Mouse (Mus musculus) megakaryocyte-erythroid progenitor cell, adult 5 weeks (primary cell): Measurements from ENCODE around the gene Myod1. TPM values are rescaled to one million over a fixed set of nuclear protein-coding genes. Genes with fewer than 3 reads are reported as not detected.

Source experiments
- polyA plus RNA-seq: library from polyadenylated mRNA; stranded (reverse); fragments of >175 nt; gene quantifications from 2 replicates; pipeline ENCODE4 v1.2.3, GENCODE M21; 2012

The Myod1 gene
- not detected in 2 replicates for polyA plus RNA-seq

DNA sequence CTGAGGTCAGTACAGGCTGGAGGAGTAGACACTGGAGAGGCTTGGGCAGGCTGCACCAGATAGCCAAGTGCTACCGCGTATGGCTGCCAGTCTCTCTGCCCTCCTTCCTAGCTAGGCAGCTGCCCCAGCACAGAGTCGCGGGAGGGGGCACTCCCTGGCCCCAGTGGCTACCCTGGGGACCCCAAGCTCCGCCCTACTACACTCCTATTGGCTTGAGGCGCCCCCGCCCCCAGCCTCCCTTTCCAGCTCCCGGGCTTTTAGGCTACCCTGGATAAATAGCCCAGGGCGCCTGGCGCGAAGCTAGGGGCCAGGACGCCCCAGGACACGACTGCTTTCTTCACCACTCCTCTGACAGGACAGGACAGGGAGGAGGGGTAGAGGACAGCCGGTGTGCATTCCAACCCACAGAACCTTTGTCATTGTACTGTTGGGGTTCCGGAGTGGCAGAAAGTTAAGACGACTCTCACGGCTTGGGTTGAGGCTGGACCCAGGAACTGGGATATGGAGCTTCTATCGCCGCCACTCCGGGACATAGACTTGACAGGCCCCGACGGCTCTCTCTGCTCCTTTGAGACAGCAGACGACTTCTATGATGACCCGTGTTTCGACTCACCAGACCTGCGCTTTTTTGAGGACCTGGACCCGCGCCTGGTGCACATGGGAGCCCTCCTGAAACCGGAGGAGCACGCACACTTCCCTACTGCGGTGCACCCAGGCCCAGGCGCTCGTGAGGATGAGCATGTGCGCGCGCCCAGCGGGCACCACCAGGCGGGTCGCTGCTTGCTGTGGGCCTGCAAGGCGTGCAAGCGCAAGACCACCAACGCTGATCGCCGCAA lies at the start of gene Myod1:
Myod1 (plus strand) TSS at position 303 of the 836 bp plus-strand sequence.

DNA sequence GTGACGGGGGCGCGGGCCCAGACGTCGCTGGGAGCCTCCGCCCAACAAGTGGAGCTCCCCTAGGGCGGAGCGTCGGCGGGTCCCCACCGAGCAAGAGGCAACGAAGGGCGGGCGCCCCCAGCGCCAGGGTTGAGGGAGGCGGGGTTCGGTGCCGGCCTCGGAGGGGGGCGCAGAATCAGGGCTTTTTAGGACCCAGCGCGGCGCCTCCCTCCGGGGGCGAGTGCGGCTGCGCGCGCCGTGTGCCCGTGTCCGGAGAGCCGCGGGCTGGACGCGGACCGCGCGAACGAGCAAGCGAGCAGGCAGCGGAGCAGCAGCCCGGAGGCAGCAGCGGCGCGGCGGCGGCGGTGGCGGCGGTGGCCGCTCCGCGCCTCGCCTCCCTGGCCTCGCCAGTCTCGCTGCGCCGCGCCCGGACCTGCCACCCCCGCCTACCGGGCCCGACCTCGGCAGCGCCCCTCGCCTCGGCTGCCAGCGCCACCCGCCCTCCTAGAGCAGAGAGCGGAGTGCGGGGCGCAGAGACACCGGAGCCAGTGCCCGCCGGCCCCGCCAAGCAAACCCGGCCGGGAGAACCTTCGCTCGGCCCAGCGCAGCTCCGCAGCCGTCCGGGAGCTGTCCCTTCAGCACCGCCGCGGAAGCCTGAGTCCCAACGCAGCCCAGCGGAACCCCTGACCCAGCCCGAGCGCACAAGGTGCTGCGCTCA lies 20.1 kb downstream of the Myod1 start, which contains the start of gene Kcnc1:
Kcnc1 (plus strand) TSS at position 267 of the 697 bp plus-strand sequence.

Other genes with a start within 250 kb of the Myod1 start
- gene Abcc8, start 196.4 kb upstream of the Myod1 start, polyA plus RNA-seq, result 0.03 TPM in 2 replicates
- gene Ush1c, start 138.0 kb upstream of the Myod1 start, polyA plus RNA-seq, result 0.02 TPM in 1 of 2 replicates, not detected in the other
- gene Otog, start 135.5 kb upstream of the Myod1 start, polyA plus RNA-seq, result not detected in 2 replicates
- 1.1 and 2.2 TPM in 2 replicates for gene Kcnc1, start 20.0 kb downstream of the Myod1 start, polyA plus RNA-seq